Mouse (Mus musculus) embryonic facial prominence, embryonic 14.5 days (tissue): ENCODE data around the gene B3gnt3. TPM values are rescaled to one million over a fixed set of nuclear protein-coding genes. Genes with fewer than 3 reads are reported as not detected.

Experiments
- ATAC-seq: fragments of 200-750 bp; cut with Nextera tagmentation; 2 replicates; pipeline ENCODE4 v1.8.0; 2017; ENCODE audit warnings: low read depth, moderate number of reproducible peaks, moderate TSS enrichment
- DNase-seq: peaks from one replicate; pipeline ENCODE4 v3.0.0-alpha.2; 2015; ENCODE audit warnings: low spot score
- H3K27ac ChIP-seq: fragments of 300-500 bp; sonication (generic); replicated peaks from 2 replicates; pipeline ENCODE4 v1.5.1; 2014; ENCODE audit warnings: low read depth, mild to moderate bottlenecking, low read length, moderate library complexity
- H3K27me3 ChIP-seq: fragments of 300-500 bp; sonication (generic); replicated peaks from 2 replicates; pipeline ENCODE4 v1.6.1; 2014; ENCODE audit warnings: low read length; ENCODE audit not compliant: control insufficient read depth, insufficient read depth
- H3K36me3 ChIP-seq: fragments of 300-500 bp; sonication (generic); 2 replicates; pipeline ENCODE4 v1.6.1; 2014; ENCODE audit warnings: low read length, mixed read lengths; ENCODE audit not compliant: control insufficient read depth, insufficient read depth
- H3K4me1 ChIP-seq: fragments of 300-500 bp; sonication (generic); 2 replicates; pipeline ENCODE4 v1.6.1; 2014; ENCODE audit warnings: antibody characterized with exemption, low read length; ENCODE audit not compliant: control insufficient read depth, insufficient read depth
- H3K4me2 ChIP-seq: fragments of 300-500 bp; sonication (generic); 2 replicates; pipeline ENCODE4 v1.6.1; 2014; ENCODE audit warnings: low read depth, mild to moderate bottlenecking, low read length, moderate library complexity, mixed read lengths
- H3K4me3 ChIP-seq: fragments of 300-500 bp; sonication (generic); 2 replicates; pipeline ENCODE4 v1.5.1; 2014; ENCODE audit warnings: low read depth, mild to moderate bottlenecking, low read length
- H3K9ac ChIP-seq: fragments of 300-500 bp; sonication (generic); 2 replicates; pipeline ENCODE4 v1.6.1; 2014; ENCODE audit warnings: low read depth, mild to moderate bottlenecking, low read length, moderate library complexity, mixed read lengths
- H3K9me3 ChIP-seq: fragments of 300-500 bp; sonication (generic); 2 replicates; pipeline ENCODE4 v1.6.1; 2016; ENCODE audit warnings: low read length; ENCODE audit not compliant: control insufficient read depth
- WGBS: fragments of 180-500 bp; shearing (Covaris S2); extraction: QIAGEN DNeasy Blood & Tissue Kit; methylation state at CpG from one replicate; pipeline ENCODE4 v1.1.7; 2014; 5-methylcytosine and 5-hydroxymethylcytosine counted together
- polyA plus RNA-seq: library from polyadenylated mRNA; unstranded; fragments of >200 nt; fragmentation: Nextera tagmentation; extraction: Ambion mirVana; gene quantifications from 2 replicates; pipeline ENCODE4 v1.2.1, GENCODE M21; 2014

B3gnt3 gene
- polyA plus RNA-seq, 1 experiment from 2014 or later: 0.84 TPM

DNA sequence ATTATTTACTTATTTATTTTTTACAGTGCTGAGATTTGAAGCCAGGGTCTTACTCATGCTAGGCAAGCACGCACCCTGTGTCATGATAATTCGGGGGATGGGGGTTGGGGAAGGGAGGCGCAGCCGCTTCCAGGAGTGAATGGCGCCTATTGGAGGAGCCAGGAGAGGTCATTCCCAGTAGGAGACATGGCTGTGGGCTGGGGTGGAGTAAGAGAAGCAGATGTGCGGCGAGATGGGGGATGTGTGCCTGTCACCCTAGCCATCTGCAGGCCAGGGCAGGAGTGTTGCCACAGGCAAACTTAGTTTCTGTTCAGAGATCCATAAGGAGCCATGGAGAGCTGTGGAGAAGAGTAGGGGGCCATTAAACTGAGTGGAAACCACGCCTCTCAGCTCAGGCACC is 14.0 kb downstream of the B3gnt3 start:
- H3K4me3 ChIP-seq: no peak overlapping the region
- no peak overlapping the region for H3K4me2 ChIP-seq
- WGBS: 4% methylated on average over 8 of the region's 8 CpGs
- no peaks in the 10 kb centered on the region for H3K9me3 ChIP-seq
- no peak overlapping the region for H3K9ac ChIP-seq
- no peak overlapping the region for H3K27ac ChIP-seq
- no peaks in the 10 kb centered on the region for H3K36me3 ChIP-seq
- DNase-seq (no peak), ATAC-seq (no peak)
- H3K27me3 ChIP-seq: peaks cover 100% of the 10 kb centered on the region
- peaks cover 8% of the 10 kb centered on the region for H3K4me1 ChIP-seq

GRCm38 (mm10) chr8:71686143-71686734 is 15.3 kb downstream of the B3gnt3 start:
- Histone ChIP-seq H3K27me3 (peaks cover 100% of the 10 kb centered on the region), H3K36me3 (no peaks in the 10 kb centered on the region), H3K4me3 (peak overlapping the region; percentile 26), H3K9me3 (no peaks in the 10 kb centered on the region), H3K27ac (no peak overlapping the region), H3K9ac (no peak overlapping the region), H3K4me1 (peaks cover 8% of the 10 kb centered on the region), H3K4me2 (peak overlapping the region; percentile 48)
- WGBS: 1% methylated on average over 20 of the region's 23 CpGs
- DNase-seq (peak; percentile 32), ATAC-seq (peak; percentile 30; the same call in 1 of the 2 replicates)

GRCm38 (mm10) chr8:71685573-71685972 is 16.0 kb downstream of the B3gnt3 start:
- Histone ChIP-seq H3K27me3 (peaks cover 100% of the 10 kb centered on the region), H3K4me1 (peaks cover 8% of the 10 kb centered on the region), H3K36me3 (no peaks in the 10 kb centered on the region), H3K27ac (no peak overlapping the region), H3K9ac (no peak overlapping the region), H3K4me3 (peak overlapping the region; percentile 26), H3K9me3 (no peaks in the 10 kb centered on the region), H3K4me2 (peak overlapping the region; percentile 48)
- DNase-seq: no peak
- 6% methylated on average over 26 of the region's 29 CpGs for WGBS
- ATAC-seq: no peak

DNA sequence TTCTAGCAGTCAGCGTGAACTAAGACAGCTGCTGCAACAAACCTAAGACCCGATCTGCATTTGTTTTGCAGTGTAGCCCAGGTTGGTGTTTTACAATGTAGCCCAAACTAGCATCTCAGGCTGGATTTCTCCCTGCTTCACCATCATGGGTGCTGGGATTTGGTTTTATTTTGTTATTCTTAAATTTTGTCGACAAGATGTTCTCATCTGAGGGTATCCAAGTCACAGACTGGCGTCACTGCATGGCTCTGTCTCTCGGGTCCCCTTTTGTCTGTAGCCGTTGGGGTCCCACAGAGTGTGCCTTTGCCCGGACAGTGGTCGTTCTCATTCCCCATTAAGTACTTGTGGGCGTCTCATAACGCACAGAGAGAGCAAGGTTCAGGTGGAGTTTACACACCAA is 16.9 kb downstream of the B3gnt3 start:
- 22% methylated on average over 10 of the region's 10 CpGs for WGBS
- no peak for ATAC-seq
- H3K36me3 ChIP-seq: no peaks in the 10 kb centered on the region
- H3K4me3 ChIP-seq: no peak overlapping the region
- H3K9ac ChIP-seq: no peak overlapping the region
- DNase-seq: no peak
- peaks cover 8% of the 10 kb centered on the region for H3K4me1 ChIP-seq
- no peak overlapping the region for H3K27ac ChIP-seq
- peaks cover 100% of the 10 kb centered on the region for H3K27me3 ChIP-seq
- H3K4me2 ChIP-seq: no peak overlapping the region
- no peaks in the 10 kb centered on the region for H3K9me3 ChIP-seq

DNA sequence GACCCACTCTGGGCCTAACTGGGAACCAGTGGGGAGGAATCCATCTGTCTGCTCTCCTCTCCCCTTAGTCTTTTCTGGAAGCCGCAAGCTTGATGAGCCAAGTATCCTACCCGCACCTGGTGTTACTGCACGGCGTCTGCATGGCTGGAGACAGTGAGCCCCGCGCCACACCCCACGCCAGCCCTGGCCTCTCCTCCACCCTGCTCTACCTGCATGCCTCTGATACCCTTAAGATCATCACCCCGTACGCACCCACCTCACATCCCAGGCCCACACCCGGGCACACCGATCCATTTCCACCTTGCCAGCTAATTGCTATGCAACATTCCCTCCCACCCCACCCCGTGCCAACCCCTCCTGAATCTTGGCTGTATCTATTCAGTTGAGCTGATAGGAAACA is 18.8 kb downstream of the B3gnt3 start:
- 70% methylated on average over 12 of the region's 12 CpGs for WGBS
- no peak for ATAC-seq
- no peak overlapping the region for H3K4me2 ChIP-seq
- H3K4me1 ChIP-seq: peaks cover 11% of the 10 kb centered on the region
- no peak overlapping the region for H3K27ac ChIP-seq
- no peak for DNase-seq
- H3K9me3 ChIP-seq: no peaks in the 10 kb centered on the region
- H3K27me3 ChIP-seq: peaks cover 100% of the 10 kb centered on the region
- H3K9ac ChIP-seq: no peak overlapping the region
- no peaks in the 10 kb centered on the region for H3K36me3 ChIP-seq
- H3K4me3 ChIP-seq: no peak overlapping the region

- Histone ChIP-seq H3K36me3 (no peaks in the 10 kb centered on the region), H3K9me3 (no peaks in the 10 kb centered on the region), H3K4me2 (no peak overlapping the region), H3K9ac (no peak overlapping the region), H3K27me3 (peaks cover 97% of the 10 kb centered on the region), H3K4me1 (peaks cover 10% of the 10 kb centered on the region), H3K27ac (no peak overlapping the region), H3K4me3 (no peak overlapping the region)
- WGBS: 6% methylated on average over 17 of the region's 18 CpGs
- no peak for DNase-seq
- ATAC-seq: no peak
Observed at GRCm38 (mm10) chr8:71681369-71681915, 20.1 kb downstream of the B3gnt3 start.

- Histone ChIP-seq H3K27me3 (peaks cover 90% of the 10 kb centered on the region), H3K36me3 (no peaks in the 10 kb centered on the region), H3K4me2 (no peak overlapping the region), H3K27ac (no peak overlapping the region), H3K4me1 (0 out of 2 replicates have a peak, but pooled peaks cover 4% of the 10 kb centered on the region), H3K9me3 (no peaks in the 10 kb centered on the region), H3K9ac (no peak overlapping the region), H3K4me3 (no peak overlapping the region)
- no peak for ATAC-seq
- DNase-seq: no peak
- WGBS: 9% methylated on average over 21 of the region's 21 CpGs
Observed at GRCm38 (mm10) chr8:71680471-71680870, 21.1 kb downstream of the B3gnt3 start.

DNA sequence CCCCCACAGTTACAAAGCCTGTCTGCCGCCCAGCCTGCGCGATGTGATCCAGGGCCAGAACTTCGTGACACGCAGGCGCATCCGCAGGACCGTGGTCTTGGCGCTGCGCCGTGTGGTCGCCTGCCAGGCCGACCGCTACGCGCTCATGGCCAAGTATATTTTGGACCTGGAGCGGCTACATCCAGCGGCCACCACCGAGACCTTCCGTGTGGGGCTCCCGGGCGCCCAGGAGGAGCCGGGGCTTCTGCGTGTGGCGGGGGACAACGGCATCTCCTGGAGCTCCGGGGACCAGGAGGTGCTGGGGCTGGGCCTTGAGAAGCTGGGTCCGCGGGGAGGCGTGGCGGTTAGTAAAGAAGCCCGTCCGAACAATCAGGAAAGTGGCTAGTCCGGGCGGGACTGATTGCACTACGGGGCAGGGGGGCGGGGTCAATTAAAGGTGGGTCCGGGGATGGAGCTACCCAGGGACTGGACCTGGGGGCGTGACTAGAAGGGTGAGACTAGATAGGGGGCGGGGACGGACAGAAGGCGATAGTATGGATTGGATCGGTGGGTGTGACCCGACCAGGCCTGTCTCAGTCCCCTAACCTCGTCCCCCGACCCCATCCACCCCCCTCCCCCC is 21.9 kb downstream of the B3gnt3 start:
- no peak for ATAC-seq
- H3K36me3 ChIP-seq: no peaks in the 10 kb centered on the region
- H3K9ac ChIP-seq: peak overlapping the region; percentile 19; the same call in 1 of the 2 replicates
- no peaks in the 10 kb centered on the region for H3K9me3 ChIP-seq
- H3K4me2 ChIP-seq: peak overlapping the region; percentile 54
- H3K27me3 ChIP-seq: peaks cover 86% of the 10 kb centered on the region
- H3K4me1 ChIP-seq: 0 out of 2 replicates have a peak, but pooled peaks cover 4% of the 10 kb centered on the region
- peak overlapping the region; percentile 26 for H3K4me3 ChIP-seq
- DNase-seq: no peak
- WGBS: 14% methylated on average over 44 of the region's 46 CpGs
- H3K27ac ChIP-seq: no peak overlapping the region
